Mouse (Mus musculus) lung, postnatal 36 days (tissue): ENCODE results near the gene Nacc2.

Experiments used
- DNase-seq: peaks from one replicate; pipeline ENCODE4 v3.0.0; 2022; ENCODE audit warnings: mixed read lengths

Gene Nacc2

DNA sequence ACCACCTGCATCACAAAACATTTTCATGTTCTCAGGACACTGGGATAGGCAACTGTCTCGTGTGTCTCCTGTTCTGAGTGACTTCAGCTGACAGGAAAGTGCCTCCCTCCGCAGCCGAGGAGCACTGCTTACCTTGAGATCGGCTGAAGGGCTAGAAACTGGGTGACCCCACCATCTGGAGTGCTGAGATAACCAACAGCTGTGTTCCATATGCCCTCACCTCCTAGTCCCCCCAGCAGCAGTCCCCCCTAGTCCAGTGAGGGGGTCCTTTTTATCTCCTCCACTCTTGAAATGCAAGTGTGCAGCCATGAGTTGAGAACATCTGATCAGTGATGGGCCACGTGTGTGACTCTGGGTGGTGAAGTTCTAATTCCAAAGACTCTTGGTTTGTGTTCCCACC lies 74.2 kb downstream of the Nacc2 start:
- no peak for DNase-seq

DNA sequence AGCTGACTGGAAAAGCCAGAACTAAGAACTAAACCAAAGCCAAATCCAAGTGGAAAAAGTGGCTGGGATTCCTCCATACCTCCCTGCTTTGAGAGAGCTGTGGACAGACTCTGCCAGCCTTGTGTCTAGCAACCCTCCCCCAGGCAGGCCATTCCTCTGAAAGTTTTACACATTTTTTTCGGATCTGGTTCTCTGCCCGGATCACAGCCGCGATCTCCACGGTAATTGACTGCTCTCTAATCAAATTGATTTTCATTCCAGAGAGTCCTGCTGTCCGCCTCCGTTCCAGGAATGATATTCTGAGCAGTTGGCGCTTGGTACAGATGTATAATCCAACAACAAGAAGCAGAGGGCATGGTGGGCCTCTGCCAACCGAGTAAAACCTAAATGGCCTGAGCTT lies 78.8 kb downstream of the Nacc2 start:
- DNase-seq: no peak

DNA sequence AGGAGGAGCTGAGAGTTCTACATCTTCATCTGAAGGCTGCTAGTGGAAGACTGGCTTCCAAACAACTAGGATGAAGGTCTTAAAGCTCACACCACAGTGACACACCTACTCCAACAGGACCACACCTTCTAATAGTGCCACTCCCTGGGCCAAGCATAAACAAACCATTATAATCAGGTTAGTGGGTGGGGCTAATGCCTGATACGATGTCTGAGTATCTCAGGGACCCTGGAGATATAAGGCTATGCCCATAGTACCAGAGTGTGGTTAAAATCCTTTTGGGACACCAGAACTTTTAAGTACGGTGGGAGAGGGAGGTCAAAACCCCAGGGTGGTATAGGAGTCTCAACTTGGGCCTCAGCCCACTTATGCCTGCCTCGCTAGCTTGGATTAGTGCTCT lies 80.4 kb downstream of the Nacc2 start:
- DNase-seq: no peak

DNA sequence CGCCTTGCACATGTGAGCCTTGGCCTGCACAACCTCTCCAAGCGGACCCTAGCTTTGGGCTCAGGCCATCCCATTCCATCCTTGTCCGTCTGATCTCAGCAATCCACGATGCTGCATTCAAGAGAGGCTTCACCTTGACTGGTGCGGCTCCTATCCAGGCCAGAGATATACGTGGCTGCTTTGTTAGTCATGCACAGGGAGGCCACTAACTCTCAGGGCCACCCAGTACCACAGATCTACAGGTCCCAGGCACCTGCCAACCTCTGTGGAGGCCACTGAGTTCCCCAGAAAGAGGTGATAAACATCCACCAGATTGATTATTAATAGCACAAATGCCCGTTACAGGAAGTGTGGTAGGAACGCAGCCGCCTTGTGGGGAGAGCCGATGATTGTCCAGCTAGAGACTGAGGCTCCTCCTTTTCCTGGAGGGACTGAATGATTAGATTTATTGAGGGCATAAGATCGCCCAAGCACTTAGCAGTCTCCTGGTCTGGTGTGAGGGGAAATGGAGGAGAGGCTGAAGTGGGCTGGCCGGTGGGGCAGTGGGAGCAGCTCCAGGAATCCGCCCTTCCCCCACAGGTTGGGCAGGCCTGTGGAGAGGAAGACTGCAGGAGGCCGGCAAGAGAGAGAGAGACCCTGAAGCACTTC lies 81.7 kb downstream of the Nacc2 start:
- no peak for DNase-seq

DNA sequence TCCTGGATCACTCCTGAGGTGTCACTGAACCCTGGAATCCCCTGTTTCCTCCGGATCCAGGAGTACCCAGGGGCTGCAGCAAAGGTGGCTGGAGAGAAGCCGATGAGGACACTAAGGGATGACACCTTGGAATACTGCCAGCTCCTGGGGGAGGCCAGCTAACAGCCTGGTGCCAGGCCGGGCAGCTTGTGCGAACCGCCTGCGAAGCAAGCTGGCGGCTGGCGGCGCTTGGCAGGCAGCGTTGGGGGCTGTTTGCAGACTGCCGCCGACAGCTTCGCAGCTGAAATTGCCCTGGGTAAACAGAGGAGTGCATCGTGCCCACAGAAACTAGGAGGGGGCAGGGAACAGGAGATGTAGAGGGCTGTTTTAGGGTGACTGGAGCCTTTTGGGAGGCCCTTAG lies 83.1 kb downstream of the Nacc2 start:
- DNase-seq: no peak

DNA sequence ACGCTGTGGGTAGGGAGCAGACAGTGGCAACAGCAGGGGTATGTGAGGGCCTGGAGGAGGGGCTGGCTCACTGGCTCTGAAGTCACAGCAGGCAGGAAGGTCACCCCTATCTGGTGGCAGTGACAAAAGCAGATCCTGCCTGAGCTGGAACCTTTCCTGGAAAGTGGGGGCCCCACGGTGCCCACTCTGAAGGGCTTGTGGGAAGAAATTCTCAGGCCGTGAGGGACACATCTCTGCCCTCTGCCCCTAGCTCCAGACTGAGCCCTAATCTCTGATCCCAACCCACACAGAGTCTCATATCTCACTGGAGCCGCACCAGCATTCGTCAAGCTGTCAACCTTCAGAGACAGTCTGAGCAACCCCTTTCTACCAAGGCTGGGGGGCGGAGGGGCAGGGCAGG lies 85.6 kb downstream of the Nacc2 start:
- DNase-seq: no peak

DNA sequence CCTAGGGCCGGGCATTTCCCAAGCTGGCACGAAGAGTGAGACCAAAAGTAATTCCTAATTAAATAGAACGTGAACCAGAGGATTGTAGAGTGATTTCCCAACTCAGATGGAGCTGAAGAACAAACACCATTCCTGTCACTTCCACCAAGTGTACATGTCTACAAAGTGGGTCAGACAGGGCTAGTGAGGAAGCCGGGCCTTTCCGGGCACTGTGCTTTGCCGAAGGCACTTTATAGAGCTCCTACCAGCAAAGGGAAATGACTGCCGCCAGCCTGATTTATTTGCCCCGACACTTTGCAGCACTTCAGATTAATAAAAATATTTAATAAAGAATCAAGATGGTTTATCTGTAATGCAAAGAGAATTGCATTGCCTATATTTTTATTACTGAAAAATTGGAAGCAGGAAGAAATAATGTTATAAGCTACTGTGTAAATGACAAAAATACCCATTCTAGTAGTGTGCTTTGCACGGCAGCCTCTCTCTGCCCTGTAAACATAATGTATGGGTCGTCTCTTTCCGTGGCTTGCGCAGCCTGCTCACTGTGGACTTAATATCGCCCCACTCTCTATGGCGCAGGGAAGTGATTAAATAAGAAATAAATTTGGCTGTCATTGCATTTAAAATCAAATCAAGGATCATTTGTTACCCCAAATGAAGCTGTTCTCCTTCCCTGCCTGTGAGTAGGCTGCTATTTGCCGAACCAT lies 88.5 kb downstream of the Nacc2 start:
- DNase-seq: no peak

DNA sequence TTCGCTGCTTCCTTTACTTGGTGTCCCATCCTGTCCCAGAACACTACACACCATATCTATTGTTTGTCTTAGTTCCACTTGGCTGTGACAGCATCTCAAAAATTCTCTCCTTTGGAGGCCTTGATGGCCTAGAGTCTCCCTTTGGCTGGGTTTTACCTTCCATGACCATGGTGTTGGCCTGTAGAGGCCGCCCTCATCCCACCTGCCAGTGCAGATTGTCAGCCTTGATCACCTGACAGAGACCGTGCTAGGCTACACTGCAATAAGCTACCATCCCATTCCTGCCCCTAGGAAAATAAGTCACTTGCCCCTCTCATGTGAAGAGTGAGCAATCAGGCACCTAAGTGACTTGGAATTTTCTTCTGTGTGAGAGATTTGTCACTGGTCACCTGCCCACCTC lies 92.7 kb downstream of the Nacc2 start:
- DNase-seq: no peak

DNA sequence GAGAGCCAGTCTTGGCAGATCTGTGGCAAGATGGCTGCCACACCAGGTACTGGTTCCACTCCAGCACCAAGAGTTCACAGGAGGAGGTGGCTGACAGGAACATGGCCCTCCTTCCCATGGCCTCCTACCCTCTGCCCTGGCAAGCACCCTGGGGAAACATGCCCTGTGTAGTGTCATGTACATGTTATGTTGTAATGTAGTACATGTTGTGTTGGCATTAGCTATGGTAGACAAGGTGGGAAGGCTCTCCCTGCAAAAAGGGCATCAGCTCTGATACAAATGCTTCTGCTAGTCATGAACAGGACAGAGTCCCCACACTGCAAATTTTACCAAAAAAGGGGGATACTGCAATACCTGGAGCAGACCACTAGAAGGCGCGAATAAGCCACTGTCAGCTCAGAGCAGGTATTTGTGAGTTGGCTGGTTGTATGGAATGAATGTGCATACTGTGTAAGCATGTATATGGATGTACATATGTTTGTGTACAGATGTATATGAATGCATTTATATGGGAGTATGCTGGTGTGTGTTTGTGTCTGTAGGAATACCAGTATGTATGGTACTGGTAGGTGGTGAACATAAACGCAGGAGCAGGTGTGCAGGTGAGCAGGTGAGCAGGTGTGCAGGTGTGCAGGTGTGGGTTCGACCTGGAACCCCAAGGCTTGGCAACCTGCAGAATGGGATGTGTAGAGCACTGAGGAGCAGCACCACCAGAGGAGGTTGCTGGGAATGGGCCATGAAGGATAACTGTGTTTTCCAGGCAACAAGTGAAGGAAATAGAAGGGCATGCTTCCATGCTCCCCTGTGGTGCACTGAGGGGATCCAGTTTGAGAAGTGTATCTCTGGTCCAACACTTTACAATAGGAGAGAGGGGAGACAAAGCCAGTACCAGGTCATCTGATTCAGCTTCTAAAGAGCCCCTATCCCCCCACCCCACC lies 98.6 kb downstream of the Nacc2 start:
- peak; percentile 36 for DNase-seq

DNA sequence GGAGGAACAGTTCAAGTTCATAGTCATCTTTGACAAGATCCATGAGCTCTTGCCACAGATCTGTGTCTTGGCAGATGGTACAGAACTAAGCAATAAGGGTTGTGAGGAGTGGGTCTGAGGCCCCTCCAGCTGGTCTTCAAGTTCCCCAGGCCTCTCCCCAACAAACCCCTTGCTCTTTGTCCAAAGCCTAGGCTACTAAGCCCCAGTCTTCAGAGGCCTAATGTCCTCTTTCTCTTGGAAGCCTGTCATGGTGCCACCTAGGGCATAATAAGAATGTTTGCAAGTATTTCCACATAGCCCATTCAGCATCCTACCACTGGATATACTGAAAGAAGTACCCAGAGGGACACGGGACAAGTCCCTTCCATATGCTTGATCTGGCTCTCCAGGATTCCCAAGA lies 100.4 kb downstream of the Nacc2 start:
- DNase-seq: no peak

DNA sequence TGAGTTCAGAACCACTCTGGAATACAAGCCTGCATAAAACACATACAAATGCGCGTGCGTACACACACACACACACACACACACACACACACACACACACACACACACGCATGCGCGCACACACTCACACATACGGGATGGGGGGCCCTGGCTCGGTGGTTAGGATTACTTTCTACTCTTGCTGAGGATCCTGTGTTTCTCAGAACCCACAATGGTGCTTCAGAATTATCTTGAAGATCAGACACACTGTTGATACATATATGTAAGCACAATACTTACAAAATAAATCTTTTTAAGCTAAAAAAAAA lies 100.8 kb downstream of the Nacc2 start:
- no peak for DNase-seq

DNA sequence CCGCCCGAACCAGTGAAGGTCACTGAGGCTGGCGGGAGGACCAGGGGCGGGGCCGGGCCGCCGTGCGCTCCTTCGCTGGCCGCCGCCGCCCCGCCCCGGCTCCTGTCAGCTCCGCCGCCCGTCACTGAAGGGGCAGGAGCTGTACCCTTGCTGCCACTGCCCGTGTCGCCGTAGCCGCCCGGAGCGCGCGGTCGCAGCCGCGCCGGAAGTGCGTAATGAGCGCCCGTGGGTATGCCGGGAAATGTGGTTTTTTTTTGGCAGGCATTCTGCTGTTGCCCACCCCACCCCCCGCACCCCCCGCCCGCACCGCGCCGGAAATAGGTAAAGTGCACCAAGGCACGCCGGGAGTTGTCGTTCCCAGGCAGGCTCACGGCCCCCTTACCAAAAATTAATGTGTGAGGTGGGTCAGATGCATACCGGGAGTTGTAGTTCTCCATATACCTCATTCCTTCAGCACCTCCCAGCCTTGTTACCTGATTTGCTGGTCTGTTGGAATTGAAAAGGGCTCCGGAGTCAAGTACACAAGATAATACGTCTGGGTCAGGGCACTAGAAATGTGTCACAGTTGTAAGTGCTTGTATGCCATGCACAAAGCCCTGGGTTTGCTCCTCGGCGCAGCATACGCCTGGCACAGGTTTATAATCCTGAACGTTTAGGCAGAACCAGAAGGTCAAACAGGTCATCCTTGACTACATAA lies 101.3 kb downstream of the Nacc2 start, which contains the start of gene Ubac1:
Gene Ubac1 (minus strand): TSS at position 187 of the 697 bp plus-strand sequence.
- peak; percentile 93 for DNase-seq

DNA sequence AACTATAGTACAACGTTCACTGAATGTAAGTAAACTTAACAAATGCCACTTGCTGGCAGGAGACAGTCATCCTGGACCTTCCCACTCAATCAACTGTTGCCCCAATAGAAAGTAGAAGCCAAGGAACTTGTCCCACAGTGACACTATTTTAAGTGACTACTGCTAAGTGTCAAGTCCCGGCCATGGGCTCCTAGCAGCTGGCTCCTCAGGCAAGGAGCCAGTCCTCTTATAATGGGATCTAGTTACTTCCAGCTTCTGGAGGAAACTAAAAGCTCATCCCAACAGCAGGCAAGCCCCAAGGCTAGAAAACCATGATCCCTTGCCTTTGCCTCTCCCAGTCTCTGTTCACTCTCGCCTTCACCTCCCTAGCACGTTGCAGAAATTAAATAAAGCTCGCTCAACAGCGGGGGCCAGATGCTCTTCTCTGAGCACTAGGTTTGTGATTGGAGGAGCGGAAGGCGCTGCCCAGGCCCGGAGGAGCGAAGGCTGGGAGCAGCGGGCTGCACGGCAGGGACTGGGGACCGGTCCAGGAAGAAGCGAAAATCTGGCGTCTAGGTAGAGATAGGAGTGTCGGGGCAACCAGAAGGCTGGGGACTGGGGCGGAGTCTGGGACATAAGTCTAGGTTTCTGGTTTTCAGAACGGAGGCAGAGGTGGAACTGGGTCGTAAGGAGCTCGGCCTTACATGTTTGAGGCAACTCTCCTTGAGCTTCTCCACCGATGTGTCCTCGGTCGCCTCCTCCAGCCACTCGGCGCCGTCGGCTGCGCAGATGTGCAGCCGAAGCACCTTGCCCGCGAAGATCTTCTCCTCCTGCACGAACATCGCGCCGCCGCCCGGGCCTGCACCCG lies 102.1 kb downstream of the Nacc2 start:
- DNase-seq: peak; percentile 19

DNA sequence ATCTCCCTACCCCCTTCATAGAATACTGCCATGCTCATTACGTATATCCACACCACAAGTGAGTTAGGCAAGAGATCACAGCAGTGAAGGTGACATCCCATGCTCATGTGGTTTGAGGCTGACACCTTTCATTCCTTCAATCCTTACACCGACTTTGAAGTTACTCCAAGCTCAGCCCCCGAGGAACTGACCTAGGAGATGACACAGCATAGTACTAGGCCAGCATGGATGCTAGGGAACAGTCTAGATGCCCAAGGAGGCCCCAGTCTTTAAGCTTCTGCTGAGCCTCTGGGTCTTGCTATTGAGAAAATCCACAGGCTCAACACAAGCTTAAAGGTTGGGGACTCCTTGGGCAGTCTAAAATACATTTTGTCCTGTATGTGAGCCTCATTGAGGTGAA lies 103.1 kb downstream of the Nacc2 start:
- no peak for DNase-seq

DNA sequence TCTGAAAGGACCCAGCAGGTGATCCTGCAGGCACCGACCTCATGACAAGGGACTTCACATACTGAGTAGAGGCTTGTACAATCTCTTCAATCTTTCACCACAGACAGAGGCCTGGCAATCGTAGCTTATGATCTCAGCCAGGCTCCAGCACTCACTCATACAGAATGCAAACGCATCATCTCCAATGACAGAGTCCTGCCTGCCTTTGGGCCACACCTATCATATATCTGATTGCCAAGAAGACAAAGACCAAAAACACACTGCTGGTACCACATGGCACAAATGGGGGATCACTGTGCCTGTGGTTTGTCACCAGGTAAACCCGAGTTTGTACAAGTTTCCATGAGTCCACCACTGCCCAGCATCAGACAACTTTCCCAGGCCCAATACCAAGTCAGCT lies 105.7 kb downstream of the Nacc2 start:
- DNase-seq: no peak

DNA sequence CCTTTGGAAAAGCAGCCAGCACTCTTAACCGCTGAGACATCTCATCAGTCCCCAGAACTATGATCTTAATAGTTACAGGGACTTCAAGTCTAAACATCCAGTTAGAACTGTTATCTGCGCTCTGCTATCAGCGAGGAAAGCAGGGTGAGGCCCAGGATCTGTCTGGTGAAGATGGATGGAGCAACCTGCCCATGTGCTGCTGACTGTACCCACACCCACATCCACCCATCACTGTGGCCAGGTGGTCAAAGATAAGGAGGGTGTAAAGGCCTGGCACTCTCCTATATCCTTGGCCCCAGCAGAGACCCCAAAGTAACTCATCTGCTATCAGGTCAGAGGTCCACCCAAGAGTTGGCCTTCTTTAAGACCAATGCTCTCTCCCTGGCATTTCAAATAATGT lies 109.3 kb downstream of the Nacc2 start:
- DNase-seq: no peak

DNA sequence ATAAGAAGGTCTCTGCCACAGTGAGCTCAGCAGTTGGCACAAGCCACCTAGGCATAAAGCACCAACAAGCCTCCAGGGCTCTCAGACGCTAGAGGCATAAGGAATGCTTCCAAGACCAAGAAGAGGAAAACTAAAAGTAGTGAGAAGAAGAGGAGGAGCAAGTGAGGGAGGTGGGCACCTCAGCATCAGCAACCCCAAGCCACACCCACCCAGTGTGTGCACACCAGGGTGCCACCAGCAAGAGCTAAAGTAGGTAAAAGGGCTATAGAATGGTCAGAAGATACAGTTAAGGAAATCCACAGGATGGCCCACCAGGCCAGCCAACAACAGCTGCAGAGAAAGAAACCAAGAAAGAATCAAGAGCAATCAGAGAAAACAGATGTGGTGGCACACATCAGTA lies 111.6 kb downstream of the Nacc2 start:
- no peak for DNase-seq
